Mouse (Mus musculus) spleen, postnatal 14 days (tissue): ENCODE results near the gene Fam19a1.

Experiments used
- DNase-seq, 2 experiments: peaks; one replicate each; pipeline ENCODE4 v3.0.0; 2021 to 2022; ENCODE audit warnings: low spot score in 2 of 2

The Fam19a1 gene

DNA sequence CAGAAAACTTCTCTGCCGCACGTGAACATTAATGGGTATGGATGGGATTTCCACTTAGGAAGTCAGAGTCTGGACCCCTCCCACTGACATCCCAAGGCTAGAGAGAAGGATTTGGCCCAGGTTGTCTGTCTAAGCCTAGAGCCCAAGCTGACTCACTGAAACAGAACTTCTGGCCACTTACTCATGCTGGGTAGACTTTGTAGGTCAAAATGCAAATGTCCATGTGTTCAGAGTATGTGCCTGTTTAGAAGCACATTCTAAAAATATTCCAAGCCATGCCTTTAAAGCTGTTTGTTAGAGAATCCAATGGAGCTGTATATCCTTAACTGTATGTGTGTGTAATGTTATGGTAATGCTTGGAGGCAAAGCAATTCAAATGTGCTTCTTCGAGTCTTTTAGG lies 145.7 kb downstream of the Fam19a1 start:
- no peak for DNase-seq

DNA sequence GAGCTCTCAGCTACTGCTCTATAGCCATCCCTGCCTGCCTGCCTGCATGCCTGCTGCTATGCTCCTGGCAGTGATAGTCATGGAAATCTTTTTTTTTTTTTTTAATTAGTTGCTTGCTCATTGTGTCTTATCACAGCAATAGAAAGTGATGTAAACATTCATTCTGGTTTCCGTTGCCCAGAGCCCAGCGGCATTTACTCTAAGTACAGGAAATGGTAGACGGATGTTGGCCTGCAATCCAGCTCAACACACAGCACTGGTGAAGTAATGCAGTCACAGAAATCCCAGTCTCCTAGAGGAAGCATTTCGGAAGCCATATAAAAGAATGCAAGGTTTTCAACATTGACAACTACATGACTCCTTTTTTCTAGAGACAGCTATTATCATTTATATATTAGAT lies 153.5 kb downstream of the Fam19a1 start:
- no peak for DNase-seq

DNA sequence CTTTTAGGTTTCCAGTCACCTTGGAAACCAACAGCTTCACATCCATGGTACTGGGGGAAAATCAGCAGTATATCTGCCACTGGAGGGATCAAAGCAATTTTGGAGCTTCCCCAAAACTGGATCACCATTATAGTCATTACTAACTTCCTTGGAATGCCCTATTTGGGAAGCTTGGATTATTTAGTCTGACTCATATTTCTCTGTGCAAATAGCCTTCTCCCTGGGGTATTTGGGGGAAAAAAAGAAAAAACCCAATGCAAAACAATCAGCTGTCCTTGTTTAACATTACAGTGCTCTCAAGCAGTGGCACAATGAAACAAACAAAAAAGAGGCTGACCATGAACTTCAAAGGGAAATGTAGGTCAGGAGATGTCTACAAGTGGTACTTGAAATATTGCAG lies 155.8 kb downstream of the Fam19a1 start:
- DNase-seq: no peak

DNA sequence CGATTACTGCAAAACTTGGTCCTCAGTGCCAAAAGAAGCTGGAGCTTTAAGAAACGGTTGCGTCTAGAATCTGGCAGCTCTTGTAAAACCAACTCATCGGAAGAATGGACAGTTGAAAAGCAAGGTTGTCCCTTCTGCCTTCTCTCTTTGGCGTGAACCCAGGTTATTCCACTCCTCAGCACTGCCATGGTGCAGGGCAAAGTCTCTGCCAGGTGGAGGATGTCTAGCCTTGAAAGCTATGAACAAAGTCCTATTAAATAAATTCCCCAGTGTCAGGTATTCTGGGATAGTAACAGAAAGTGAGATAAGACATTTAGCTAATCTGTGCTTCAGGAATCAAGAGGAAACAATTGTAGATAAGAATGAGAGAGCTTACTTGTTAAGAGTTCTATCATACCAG lies 157.5 kb downstream of the Fam19a1 start:
- no peak for DNase-seq

DNA sequence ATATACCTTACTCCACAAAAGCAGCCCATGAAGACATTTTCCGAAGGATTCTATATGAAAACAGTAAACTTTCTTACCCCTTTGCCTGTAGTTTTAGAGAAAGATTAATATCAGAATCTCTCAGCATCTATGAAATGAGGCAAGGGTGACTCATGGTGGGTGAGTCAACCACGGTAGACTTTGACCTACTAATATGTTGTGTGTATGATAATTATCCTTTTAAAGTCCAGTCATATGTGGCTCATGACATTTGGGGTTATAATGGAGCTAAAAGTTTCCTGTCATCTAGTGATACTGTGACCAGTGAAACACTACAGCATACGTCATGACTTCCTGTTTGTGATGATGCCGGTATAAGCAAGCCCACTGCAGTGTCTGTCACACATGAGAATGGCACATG lies 170.8 kb downstream of the Fam19a1 start:
- no peak for DNase-seq

DNA sequence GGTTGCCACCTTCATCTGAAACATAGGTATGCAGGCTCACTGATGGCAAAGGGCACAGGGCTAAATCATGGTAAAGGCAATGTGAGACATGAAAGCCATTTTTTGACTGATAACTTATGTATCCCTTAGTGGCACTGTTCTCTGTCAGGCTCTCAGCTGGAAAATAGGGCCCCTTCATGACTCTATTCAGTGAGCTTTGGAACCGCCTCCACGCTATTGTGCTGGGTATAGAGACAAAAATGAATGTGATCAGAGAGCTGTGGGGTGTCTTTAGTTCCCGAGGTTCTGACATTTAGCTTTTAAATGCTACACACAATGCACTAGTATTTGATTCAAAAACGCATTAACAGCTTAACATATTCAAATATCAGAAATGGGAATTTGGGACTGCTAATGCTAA lies 171.6 kb downstream of the Fam19a1 start:
- DNase-seq: no peak

DNA sequence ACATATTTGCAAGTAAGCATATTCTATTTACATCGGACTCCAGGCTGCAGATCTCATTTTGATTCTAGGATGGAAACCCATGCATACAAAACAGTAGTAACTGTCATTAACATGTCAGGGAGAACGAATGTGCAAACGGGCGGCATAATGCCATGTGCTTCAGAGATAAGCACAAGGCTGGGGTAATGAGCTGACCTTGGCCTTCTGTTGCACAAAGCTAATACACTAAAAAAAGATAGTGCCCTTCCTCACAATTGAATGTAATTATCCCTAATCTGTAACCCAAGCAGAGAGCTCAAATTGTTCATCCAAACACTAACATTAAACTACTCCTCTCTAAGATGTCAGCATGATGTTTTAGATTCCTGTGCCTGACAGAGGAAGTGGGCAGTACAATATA lies 173.3 kb downstream of the Fam19a1 start:
- no peak for DNase-seq

DNA sequence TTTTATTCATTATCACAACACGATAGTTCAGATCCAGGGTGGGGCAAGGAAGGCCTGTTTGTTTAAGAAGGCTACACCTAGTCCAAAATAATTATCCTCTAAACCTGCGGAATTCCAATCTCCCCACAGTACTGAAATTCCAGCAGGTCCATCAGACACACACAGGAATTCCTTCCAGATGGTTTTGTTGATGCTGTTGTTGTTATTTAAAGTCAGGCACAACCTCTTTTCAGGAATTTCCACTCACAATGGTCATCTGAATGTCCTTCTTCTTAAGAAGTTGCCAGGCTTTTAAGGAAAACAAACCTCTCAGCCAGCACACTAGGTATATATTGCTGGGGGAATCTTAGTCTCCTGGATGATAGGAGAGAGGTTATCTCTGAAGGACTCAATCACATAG lies 174.4 kb downstream of the Fam19a1 start:
- DNase-seq: no peak

DNA sequence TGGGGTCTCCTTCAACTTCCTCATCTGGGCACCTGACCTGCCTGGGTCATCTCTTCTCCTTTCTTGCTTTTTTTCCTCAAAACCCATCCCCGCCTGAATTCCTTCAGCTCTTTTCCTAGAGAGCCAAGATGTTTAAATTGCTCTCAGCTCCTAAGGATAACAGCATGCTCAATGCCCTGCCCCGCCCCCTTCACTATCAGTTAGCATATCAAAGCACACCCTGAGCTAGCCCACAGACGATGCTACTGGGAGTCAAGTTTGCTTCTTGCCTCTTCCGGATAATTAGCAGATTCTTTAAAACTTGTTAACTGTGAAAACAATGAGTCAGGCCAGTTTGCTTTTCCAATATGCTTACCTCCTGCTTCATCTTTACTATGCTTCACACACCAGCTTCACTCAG lies 176.7 kb downstream of the Fam19a1 start:
- DNase-seq: no peak

DNA sequence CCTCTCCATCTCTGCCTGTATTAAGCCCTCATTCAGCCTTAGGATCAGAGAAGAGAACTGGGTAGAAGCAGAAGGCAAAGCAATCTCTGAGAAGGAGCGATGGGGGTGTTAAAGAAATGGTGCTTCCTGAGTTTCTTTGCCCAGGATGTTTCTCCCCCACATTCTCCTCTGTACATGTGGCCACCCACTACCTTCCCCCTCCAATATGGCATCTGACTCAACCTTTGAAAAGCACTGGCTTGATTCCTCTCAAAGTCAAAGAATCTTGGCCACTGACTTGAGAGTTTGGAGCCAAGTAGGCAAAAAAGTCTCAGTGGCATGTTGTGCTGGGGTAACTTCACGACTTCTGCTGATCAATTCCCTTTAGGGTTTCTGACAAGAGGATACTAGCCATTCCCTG lies 234.5 kb downstream of the Fam19a1 start:
- no peak for DNase-seq

DNA sequence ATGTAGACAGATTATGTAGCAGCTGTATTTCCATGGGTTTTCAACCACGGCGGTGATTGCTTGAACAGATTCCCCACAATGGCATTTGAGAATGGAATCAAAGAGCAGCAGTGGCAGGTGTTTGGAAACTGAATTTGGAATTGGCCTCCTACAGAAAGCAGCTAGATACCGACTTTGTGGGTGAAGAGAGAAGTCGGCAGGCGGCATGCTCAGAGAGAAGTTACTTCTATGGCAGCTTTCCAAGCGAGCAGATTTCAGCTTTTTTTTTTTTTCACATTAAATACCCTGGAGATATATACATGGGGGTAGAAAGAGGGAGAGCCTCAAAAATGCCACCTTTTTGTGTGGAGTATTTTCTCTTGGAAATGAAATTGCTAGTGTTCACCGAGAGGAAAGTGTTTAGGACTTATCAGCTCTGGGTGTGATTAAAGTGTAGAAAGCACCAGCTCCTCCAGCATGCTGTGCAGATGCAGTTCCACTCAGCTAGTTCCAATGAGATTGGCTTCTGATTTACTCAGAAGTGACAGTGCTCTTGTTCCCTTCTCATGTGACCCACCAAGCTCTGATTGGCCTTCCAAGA lies 236.6 kb downstream of the Fam19a1 start:
- no peak for DNase-seq

DNA sequence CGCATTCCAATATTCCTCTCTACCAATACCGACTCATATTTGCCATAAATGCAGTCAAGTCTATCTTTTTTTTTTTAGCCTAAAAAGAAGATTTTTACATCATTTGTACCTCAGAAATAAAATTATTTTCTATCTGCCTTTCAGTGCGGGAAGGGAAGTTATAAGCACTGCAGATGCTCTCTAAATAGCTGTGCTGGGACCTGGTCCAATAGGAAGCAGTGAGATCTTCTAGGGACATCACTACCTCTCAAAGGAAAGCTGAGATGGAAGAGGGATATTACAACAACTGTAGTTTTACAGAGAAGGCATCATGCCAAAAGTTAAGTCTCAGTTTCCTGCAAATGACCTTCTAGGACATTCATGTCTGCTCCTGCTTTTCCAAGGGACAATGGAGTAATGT lies 256.6 kb downstream of the Fam19a1 start:
- DNase-seq: no peak

DNA sequence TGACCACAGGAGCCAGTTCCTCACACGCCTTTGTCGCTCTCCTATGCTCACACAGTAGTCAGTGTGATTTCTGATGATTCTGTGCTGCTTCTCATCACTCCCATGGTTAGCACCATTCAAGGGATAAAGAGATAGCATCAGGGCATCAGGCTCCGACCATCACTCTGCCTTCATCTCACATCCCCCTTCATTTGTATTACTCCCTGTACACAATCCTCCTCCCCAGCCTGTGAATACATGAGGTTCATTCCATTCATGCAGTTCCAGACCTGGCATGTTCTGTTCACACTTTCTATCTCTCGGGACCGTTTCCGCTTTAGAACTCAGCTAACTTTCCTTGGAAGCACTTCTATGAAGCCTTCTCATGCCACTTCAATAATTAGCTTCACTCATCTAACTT lies 259.9 kb downstream of the Fam19a1 start:
- no peak for DNase-seq

DNA sequence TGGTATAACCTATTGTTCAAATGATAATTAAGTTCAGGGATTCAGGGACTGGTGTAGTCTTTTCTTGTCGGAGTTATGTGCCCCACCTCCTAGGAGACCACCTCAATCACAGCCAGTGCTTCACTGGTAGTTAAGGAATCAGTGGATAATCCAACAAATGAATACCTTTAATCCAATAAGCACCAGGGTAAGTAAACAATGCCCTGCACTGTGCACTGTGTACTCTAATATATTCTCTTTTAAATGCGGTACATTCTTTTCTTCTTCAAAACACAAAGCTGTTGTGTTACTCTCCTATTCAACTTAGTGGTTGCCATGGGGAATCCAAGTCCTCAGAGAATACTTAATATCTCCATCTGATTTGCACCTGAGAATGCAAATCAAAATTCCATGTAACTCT lies 260.3 kb downstream of the Fam19a1 start:
- DNase-seq: no peak

DNA sequence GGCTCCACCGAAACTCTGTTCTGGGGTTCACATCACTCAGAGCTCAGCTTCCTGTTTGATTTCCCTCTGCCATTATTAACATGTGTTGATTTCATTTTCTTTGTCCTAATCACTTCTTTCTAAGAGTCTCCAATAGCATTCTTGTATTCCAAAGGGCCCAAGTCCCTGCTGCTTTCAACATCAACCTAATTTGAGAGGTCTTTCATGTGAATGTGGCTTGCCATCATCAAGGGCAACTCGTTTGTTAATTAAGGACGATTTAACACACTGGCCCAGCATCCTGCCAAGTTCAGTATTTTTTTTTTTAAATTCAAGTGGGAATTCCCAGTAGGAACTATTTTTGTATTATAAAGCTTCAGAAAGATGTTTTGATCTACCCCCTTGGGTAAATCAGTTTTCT lies 263.8 kb downstream of the Fam19a1 start:
- no peak for DNase-seq

DNA sequence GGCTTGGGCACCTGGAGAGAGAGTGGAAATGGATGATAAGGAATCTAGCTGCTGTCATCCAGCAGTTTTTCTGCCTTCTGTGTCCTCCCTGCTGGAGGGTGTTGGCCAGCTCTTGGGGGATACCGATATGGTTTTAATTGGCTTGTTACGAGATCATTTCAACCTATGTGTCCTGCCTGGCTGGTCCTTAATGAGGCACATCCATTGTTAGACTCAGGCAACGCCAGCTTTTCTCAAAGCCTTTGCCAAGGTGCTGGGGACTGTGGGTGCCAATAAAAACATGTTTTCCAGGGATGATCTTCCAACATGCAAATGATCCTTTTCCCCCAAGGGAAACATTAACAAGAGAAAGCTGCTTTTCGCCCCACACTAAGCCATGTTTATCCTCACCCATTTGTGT lies 266.3 kb downstream of the Fam19a1 start:
- no peak for DNase-seq

DNA sequence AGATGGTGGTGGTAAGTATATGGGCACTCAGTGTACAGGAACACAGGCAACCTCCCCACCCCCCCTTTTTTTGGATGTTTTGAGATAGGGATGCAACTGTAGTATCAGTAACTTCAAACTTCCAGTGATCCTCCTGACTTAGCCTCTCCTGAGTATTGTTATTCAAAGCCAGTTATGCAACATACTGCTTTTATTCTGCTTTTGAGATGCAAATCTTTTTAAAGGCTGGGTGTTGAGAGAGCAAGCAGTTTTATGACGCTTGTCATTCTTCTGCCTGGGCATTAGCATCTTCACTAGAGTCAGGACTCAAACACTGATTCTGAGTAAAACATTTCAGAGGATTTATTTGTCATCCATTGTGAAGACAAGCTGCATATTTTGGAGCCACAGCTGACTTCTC lies 271.5 kb downstream of the Fam19a1 start:
- no peak for DNase-seq

DNA sequence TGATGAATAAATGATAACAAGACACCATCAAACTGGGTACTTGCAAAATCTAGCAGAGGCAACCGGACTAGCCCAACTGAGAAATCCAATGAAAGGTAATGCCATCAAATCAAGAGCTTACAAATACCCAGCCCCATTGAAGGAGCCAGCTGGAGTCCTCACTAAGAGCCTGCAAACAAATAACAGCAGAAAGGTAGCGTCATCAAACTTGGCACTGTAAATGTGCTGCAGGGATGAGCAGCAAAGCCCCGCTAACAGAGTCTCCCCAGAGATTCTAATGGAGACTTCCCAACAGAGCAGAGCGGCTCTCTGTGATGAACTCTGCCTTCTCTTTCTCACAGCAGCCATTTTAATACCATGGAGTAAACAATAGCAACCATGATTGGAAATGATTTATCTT lies 305.9 kb downstream of the Fam19a1 start:
- DNase-seq: no peak

DNA sequence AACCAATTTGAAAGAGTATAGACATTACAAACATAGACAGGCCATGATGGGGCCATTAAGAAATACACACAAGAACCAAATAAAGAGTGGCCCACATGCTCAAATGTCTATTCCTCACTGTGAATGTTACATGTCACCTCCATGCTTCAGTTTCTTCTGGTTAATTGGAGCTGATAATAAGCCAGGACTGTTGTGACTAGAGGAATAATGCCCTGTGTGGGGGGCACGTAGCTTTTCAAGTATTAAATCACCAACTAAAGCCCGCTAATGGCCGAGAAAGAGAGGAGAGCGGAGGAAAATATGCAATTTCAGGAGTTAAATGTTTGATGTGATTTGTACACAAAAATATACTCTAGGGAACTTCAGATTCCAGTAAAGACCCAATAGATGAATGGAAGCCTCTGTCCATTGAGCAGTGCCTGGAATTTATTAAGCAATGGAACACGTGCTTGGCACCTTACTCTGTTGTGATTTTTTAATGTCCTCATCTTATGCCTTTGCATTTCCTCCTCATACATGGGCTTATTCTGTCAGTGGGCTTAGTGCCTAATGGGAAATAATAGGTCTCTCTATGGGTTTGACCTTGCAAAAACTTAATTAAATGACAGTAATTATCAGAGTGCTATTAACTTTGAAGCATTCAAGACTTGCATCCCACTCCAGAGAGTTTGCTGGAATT lies 306.9 kb downstream of the Fam19a1 start:
- no peak for DNase-seq

DNA sequence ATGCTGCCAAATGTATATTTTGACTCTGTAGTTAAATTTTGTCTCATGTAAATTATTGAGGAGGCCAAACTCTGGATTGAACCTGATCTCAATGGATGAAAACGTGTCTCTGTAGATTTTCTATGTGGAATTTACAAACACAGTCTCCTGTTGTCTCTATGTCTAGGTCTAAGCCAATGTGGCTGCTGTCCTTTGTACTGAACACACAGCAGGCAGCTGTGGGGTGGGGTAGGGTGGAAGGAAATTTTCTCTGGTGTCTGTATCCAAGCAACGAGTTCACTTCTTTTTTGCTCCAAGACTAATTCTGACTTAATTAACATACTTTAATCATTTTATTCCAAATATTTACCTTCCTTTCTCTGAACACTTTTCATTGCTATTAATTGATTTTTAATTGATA lies 307.6 kb downstream of the Fam19a1 start:
- DNase-seq: no peak

DNA sequence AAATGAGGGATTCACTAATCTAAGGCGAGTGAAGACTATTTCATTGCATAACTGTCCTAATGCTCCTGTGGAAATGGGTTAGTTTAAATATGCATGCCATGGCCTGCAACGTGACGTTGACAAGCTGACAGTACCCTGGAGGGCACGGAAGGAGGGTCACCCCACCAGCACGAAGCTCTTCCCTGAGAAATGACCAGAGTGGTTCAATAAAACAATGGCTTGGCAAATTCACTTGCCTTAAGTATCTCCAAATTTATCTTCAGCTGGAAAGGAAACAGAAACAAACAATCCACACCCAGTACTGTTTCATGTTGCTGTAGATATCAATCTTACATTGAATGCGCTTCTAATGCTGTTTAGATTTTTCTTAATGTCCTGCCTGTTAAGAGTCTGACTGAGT lies 316.4 kb downstream of the Fam19a1 start:
- DNase-seq: no peak

DNA sequence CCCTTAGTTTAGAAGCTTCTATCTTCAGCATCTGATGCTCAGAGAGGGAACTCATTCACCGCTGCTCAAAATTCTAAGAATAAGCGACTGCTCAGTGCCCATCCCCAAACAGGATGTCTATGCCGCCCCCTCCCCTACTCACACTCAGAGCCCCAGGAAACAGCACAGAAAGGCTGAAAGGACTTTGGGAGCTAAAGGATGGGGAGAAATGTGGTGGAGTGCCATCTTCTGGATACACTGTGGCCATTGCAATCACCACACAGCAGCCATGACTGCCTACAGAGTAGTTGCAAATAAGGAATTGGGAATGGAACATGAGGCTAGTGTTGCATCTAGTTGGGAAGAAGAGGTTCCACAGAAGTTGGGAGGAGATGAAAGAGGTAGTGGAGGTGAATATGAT lies 319.4 kb downstream of the Fam19a1 start:
- no peak for DNase-seq

DNA sequence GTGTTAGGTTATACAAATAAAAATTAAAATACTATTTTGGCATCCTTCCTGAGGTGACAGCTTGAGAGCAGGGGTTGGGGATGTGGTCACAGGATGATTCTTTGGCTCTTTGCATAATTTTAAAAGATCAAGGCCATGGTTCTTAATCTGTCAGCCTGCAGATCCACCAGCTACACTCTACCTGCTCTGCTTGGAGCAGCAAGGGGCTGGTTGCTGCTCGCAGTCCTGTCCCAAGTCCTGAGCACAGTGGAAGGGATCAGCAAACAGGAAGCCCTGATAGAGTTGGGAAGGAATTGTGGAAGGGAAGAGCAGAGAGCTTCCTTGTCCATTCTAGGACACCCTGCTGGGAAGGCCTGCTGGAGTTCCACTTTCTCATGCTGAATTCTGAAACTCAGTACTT lies 320.9 kb downstream of the Fam19a1 start:
- no peak for DNase-seq

DNA sequence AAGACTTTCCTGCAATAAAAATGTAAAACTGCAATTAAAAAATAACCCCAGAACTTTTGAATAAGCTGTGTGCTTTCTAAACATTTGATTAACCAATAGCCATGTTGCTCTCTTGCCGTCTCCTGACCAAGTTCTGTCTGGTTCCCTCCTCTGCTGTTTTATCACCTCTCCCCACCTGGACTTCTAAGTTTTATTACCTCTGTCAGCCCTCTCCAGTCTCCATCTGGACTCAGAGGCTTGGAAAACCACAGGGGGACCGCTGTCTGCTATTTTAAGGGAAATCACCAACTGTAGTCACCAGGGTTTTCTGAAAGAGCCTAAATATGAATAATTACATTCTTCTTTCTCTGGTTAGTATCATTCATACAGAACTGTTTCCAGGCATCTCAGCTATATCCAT lies 322.6 kb downstream of the Fam19a1 start:
- DNase-seq: no peak
